Mouse (Mus musculus): ENCODE results near the gene Serbp1.
A peak's percentile ranks its signal among the peaks of the same experiment; 100 is the strongest.

The Serbp1 gene

DNA sequence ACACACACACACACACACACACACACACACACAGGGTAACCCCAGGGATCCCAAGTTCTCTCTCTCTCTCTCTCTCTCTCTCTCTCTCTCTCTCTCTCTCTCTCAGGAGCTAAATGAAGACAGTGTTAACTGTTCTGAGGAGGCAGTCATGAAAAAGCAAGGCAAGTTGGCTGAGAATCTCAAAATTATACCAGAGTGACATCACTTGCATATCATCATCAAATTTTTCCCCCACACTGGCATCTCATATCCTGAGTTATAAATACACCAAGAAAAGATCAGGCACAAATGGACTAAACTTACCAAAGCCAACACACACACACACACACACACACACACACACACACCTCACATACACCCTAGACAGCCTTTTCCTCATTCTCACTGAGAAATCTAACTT lies 7.0 kb upstream of the Serbp1 start:
- DNase-seq (ENCODE audit: low read depth, low spot score): no peak

DNA sequence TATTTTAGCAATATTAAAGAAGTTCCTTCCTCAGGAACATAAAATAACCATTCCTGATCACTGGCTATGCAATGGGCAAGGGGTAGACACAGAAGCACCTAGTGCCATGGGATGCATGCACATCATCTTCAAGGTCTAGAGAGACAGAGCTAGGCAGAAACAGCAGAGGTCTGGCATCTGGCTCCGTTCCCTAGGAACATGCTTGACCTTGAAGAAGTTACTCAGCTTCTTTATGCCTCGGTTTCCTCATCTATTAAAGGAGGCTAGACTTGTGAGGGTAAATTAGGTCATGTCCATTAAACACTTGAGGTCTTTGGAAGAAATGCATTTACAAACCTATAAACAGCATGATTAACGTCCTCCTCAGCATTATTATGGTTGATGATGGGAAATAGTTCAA lies 2.3 kb upstream of the Serbp1 start:
- DNase-seq (ENCODE audit: low read depth, low spot score): peak; percentile 52

DNA sequence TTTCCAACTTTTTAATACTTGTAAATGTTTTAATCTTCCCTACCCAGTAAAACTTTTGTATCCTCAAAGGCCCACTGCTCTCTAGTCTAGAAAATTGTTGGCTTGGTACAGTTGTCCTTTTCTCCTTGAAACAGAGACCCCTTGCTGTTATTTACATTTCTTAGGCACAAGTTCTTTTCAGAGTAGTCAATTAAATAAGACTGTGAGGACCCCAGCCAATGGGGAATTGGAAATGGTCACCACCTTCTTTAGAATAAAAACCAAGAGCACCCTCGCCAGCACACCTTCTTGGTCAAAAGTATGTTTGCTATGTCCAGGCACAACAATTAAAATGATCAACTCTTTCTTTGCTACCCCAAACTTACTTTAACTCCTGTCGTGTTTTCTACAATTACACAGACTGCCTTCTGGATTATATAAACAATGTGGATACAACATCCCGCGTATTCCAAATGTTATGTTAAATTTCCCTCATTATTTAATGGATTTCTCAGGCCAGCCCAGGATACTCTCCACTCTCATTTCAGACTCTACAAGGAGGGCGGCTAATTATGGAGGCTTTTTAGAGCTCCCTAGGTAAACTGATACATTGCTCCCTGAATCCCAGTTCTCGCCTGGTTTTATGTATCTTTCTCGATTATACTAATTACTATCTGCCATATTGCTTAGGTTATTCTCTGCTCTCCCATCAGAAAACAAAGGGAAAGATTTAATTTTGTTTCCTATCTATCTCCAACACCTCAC lies 1.3 kb upstream of the Serbp1 start:
- DNase-seq (ENCODE audit: low read depth, low spot score): peak; percentile 87

DNA sequence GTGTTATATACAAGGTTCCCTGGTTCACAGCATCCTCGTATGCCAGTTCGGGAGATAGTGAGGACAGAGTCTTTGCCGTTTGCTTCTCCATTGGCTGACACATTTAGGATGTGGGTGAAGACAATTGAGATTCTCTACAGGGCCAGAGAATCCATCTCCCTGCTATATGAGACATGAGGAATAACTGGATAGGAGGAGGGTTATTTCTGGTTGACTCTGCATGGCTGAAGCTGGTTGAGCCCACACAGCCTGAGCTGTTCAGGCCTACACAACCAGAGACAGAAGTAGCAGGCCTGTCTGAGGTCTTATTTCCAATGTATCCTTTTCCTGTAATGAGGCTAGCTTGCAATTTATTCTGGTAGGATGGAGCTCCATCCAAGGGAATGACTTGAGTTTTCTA lies 3.3 kb downstream of the Serbp1 start:
- no peak for DNase-seq (ENCODE audit: low read depth, low spot score)

DNA sequence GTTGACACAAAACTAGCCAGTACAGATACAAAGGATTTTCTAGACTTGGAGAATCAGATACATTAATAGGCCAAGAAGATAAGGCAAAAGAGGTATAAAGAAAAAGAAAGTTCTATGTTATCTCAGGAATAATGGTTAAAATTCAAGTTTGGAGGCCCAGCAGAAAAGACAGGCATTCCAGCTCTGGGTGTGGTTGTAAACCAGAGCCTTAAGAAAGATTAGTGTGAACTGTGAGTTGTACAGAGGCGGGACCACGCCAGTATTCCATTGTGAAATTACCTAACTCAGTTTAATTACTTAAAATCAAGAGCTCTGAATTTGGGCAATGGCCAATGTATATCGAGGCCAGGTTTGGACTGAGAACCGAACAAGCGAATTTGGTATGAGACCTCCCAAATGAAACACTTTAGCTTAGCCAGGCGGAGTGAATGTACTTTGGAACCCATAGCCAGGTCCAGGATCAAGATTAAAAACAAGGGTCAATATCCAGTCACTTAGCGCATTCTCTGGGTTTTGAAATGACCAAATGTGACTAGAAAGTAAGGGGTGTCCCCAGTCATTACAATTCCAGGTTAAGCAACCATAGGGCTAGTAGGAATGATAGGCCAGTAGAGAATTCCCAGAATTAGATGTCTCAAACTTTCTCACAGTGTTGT lies 5.9 kb downstream of the Serbp1 start:
- DNase-seq (ENCODE audit: low read depth, low spot score): no peak

DNA sequence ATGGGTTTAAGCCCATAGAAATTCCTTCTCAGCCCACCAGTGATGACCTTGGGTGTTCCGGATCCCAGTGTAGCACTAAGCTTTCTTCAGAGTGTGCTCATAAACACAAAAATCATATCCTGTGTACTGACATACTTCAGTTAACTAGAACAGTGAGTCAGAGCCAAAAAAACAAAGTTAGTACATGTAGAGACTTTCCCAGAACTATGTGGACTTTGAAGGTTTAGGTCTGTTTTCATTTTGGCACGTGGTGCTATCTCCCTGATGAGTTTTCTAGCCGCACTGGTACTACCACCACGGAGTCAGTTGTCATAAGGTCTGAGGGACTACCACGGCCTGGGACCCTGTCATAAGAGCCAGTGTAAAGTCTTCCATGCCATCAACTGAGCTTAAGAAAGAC lies 6.5 kb downstream of the Serbp1 start:
- no peak for DNase-seq (ENCODE audit: low read depth, low spot score)

DNA sequence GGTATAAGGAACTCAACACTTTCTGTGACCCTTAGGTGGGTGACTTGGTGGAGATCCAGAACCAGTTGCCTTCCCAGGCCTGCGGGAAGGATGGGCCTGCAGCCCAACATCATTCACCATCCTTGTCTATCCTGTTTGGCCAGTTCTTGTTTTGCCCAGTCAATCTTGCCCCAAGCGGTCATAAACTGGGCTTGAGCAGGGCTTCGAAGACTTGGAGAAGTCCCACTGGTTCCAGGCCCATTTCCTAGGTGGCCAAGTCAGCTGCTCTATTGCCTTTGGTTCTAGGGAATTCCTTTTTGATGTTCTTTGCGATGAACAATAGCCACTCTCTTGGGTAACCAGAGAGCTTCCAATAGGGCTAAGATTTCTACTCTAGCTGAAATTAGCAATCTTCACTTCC lies 13.1 kb downstream of the Serbp1 start:
- no peak for DNase-seq (ENCODE audit: low read depth, low spot score)

DNA sequence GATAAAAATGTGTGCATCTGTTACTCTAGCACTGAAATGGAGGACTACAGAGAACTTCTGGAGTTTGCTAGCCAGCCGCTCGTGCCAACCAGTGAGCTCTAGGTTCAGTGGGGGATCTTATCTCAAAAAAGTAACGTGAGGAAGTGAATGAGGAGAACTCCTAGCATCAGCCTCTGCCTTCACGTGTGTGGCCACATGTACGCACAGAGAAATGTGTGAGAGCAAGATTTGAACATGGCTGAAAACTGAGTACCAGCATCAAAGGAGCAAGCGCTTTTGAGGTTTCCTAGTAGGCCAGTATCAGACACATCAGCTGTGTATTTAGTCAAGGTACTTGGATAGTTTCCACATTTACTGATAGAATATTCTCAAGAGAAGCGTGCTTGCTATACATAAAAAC lies 27.0 kb downstream of the Serbp1 start:
- no peak for DNase-seq (ENCODE audit: low read depth, low spot score)

DNA sequence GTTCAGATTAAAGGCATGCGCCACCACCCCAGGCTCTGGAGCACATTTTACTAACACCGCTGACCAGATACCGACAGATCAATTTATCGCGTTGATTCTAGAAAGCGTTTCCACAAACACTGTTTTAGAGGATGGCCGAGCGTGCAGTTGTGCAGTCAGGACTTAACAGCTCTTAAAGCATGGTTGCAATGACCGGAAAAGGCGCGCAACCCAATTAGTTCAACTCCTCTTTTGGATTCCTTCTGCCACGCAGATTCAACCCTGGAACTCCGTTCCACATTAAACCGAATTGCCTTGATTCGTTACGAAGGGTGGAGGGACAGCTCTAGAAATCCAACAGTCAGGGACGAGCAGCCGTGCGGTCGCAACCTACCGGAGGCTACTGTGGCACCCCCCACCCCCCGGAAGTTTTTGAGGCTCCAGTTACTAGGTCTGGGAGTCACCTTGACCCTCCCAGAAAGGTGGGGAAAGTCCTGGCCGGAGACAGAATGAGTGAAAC lies 28.2 kb downstream of the Serbp1 start:
- peak; percentile 81 for DNase-seq (ENCODE audit: low read depth, low spot score)

DNA sequence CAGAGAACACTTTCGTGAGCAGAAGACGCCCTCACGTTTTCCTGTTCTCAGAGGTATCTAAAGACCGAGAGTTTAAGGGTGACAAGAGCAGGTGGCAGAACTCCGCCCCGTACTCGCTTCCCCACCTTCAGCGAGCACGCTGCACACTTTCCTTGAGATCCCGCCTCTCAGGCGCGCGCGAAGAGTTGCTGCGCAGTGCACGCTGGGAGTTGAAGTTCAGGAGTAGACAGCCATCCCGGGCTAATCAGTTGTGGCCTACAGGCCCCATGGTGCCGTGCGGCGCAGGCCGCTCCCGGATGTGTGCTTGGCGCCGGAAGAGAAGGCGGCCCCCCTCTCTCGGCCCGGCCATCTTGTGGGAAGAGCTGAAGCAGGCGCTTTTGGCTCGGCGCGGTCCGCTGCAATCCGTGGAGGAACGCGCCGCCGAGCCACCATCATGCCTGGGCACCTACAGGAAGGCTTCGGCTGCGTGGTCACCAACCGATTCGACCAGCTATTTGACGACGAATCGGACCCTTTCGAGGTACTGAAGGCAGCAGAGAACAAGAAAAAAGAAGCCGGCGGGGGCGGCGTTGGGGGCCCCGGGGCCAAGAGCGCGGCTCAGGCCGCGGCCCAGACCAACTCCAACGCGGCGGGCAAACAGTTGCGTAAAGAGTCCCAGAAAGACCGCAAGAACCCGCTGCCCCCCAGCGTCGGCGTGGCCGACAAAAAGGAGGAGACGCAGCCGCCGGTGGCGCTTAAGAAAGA lies 28.9 kb downstream of the Serbp1 start:
- DNase-seq (ENCODE audit: low read depth, low spot score): peak; percentile 100

DNA sequence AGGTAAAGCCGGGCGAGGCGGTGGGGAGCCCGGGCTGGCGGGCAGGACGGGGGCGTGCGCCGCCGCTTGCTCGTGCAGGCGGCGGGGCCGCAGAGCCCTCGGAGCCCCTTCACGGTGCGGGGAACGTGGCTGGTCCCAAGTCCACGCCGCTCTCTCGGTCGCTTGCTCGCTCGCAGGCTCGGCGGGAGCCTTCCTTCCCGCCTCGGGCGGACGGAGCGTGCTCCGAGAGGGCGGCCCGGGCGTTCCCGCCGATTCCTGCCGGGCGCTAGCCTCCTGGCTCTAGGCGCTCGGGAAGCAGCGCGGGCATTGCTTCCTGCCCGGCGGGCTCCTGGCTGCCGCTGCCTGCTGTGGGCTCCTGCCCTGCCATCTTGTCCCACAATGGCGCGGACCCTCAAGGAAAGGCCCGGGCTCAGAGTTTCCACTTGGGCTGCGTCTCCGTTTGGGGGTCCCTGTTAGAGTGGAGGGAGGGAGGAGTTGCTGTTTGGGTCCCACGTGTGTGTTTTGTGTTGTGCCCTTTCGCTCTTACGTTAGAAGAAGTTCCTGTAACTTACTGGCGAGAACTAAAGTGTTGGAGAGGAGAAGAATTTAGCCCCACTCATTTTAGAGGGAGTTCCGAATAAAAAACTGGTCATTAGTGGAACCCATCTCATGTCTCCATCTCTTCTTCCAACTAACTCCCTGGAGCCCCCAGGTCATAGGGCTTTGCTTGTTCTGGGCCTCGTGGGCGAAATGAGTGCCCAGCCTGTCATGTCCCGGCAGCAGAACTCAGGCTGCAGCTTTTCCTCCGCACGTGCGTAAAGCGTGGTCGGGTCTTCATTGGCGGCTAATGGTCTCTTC lies 29.6 kb downstream of the Serbp1 start:
- peak; percentile 81 for DNase-seq (ENCODE audit: low read depth, low spot score)

DNA sequence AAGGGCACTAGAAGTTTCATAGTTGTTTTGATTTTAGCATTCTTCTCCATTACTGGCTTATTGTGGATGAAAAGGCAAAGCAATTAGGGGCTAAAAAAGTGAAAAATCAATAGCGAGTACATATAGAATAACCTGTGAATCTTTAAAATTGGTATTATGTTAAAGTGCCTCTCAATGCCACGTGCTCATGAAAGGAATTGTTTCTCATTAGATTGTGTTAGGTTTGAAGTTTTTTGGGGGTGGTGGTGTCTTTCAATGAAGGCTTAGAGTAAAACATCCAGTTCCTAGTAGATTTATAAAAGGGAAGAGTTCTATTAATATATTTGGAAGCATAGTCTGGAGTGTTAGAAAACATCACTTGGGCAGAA lies 30.3 kb downstream of the Serbp1 start:
- DNase-seq (ENCODE audit: low read depth, low spot score): no peak

DNA sequence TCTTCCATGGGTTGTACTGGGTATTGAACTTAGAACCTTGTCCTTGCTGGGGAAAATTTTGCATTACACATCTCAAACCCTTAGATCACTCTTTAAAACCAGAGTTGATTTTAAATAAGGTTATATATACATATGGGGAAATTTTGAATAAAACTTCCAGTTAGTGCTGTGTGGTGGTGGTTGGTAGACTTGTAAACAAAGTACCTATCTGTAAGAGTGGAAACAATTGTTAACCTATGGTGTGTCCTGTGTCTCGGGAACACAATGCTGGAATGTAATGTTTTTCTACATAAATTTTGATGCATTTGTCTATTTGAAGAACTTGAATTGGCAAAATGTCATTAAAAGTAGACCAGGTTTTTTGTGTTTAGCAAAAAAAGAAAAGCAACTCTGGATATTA lies 31.0 kb downstream of the Serbp1 start:
- no peak for DNase-seq (ENCODE audit: low read depth, low spot score)

DNA sequence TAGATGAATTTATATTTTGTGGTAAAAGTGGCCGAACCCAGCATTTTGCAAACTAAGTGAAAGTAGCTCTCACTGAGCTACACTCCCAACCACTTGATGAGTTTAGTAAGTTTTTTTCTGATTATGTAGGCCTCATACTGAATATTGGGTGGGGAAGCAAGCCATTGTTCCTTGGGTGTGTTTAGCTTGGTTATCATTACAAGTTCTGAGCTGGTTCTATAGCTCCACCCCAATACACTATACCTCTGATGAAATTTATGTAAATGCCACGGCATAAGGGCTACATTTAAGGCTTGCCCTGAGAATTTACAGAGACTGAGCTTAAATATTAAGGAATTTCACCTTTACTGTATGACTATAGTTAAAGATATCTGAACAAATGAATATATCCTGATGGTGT lies 31.5 kb downstream of the Serbp1 start:
- DNase-seq (ENCODE audit: low read depth, low spot score): no peak

DNA sequence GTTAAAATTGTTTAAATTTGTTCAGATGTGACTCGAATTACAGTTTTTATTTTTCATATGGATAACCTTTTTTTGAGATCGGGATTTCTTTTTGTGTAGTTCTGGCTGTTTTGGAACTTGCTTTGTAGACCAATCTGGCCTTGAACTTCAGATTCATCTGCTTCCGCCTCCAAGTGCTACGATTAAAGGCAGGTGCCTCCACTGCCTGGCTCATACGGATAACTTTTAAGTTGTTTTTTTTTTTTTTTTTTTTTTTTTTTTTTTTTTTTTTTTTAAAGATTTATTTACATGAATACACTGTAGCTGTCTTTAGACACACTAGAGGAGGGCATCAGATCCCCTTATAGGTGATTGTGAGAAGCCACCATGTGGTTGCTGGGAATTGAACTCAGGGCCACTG lies 40.0 kb downstream of the Serbp1 start:
- DNase-seq (ENCODE audit: low read depth, low spot score): no peak

DNA sequence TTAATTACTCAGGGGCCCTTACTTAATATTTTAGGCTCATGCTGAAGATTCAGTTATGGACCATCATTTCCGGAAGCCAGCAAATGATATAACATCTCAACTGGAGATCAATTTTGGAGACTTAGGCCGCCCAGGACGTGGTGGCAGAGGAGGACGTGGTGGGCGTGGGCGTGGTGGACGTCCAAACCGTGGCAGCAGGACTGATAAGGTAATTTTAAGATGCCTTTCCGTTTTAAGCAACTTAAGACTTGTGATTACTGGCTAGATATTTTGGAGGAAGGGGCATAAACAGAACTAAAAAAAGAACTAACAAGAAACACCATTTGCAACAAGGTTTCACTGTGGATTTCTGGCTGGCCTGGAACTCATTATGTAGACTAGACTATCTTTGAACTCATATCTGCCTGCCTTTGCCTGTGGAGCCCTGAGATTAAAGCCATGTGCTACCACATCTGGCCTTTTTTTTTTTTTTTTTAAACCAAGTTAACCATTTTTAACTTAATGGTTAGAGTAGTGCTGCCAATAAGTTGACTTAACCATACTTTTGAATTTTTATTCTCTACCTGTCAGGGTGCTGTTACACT lies 43.7 kb downstream of the Serbp1 start:
- no peak for DNase-seq (ENCODE audit: low read depth, low spot score)

DNA sequence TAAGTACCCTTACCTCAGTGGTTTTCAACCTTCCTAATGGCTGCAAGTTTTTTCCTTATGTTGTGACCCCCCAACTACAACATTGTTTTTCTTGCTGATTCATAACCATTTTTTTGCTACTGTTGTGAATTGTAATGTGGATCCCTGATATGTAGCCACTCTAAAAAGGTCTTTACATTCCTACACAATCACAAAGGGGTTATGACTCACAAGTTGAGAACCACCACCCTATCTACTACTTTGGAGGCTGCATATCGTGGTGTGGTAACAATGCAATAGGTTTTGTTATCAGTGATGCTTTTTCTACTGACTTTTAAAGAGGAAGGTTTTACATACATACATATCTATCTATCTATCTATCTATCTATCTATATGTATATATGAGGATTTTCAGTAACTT lies 44.9 kb downstream of the Serbp1 start:
- no peak for DNase-seq (ENCODE audit: low read depth, low spot score)

DNA sequence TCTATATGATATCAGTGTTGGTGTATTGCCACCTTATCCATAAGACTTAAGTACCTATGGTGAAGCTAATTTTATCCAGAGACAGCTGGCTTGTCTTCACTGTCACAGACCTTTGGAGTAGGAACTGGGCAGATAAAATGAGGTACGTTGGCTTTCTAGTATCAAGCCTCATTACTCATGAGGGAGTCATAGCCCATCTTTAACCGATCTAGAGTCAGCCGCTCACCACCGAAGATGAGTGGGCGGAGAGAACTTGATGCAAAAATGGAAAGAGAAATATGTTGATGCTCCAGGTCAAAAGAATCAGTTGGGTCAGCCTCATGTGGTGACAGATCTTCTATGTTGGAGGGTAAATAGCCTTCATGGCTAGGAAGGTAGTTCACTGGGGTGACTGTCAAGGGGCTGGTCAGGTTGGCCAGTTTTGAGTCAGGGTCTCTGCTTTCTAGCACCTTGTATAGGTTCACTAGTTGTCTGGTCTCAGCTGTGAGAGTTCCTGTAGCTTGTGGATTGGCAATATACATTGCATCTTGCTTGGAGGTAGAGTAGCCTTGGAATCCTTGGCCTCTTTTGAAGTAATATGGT lies 54.2 kb downstream of the Serbp1 start:
- no peak for DNase-seq (ENCODE audit: low read depth, low spot score)

DNA sequence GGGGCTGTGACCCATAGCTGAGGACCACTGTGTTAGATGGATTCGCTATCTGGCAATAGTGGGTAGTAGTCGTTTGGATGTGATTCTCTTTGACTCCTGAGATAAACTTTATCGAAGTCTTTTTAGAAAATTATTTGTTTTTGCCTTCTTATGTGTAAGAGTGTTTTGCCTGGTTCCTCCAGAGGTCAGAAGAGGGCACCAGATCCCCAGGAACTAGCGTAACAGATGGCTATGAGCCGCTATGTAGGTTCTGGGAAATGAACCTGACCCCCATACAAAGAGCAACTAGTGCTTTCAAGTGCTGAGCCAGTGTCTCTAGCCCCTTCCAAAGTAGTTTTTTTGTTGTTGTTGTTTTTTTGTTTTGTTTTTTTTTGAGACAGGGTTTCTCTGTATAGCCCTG lies 58.1 kb downstream of the Serbp1 start:
- DNase-seq (ENCODE audit: low read depth, low spot score): peak; percentile 48

DNA sequence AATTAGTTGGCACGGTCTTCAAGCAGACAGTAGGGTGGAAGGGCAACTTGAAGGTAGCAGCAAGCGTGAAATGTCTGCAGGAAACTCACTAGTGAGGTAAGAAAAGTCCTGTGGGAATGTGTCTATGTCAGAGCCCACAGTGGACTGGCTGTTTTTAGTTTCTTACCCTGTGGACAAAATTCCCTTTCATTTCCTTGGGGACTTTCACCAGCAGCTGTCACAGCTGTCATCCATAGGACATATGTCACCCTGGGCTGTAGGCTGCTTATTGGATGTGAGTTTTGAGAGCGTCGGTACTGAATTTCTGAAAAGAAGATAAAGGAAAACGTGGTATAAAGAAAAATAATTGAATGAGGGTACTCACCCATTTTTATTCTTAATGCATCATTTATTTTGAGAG lies 60.8 kb downstream of the Serbp1 start:
- no peak for DNase-seq (ENCODE audit: low read depth, low spot score)

DNA sequence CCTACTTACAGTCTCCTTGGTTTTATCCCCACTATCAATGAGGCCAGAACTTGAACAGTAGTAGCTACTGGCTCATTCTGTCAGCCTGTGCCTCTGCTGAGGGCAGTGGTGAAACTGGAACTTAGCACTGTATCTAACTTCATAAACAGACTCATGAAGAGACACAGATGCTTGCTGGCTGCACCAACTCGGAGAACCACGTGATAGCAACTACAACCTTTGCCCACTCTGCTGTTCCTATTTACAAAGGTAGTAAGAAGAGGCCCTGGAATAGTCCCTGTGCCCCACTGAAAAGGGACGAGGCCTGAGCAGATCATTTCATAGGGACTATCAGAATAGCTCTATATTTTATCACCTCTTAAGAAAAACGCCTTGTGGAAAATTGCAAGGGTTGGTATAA lies 62.3 kb downstream of the Serbp1 start:
- no peak for DNase-seq (ENCODE audit: low read depth, low spot score)

Data from ES-CJ7 (cell line).